Mouse (Mus musculus): Measurements from ENCODE around the gene Me1. TPM values are rescaled to one million over a fixed set of nuclear protein-coding genes. Genes with fewer than 3 reads are reported as not detected.

The Me1 gene
- 15.5 and 18.9 TPM in 2 replicates for polyA plus RNA-seq (2014; fragmentation: Nextera tagmentation; extraction: Ambion mirVana)

- WGBS, result under 1% methylated on average over 25 of the region's 46 CpGs
- no peaks in the 10 kb centered on the region for H3K9me3 ChIP-seq (replicated peaks; ENCODE audit: control insufficient read depth, low read length)
- peak within 1 kb of the TSS; percentile 96 for H3K4me2 ChIP-seq (ENCODE audit: low read depth, low read length)
- peak; percentile 85 for ATAC-seq (replicated peaks; ENCODE audit: insufficient number of reproducible peaks, low FRiP score, low TSS enrichment, low read depth)
- H3K4me3 ChIP-seq (ENCODE audit: low read depth, low read length), result peak within 1 kb of the TSS; percentile 73
- no peaks in the 10 kb centered on the region for H3K4me1 ChIP-seq (ENCODE audit: control insufficient read depth, insufficient read depth, low read length)
- H3K27ac ChIP-seq (replicated peaks; ENCODE audit: low read depth, low read length), result no peak within 1 kb of the TSS
- H3K9ac ChIP-seq (replicated peaks; ENCODE audit: low read length), result peak within 1 kb of the TSS; percentile 79
- H3K27me3 ChIP-seq (ENCODE audit: control insufficient read depth, insufficient read depth, low read length), result no peaks in the 10 kb centered on the region; the same call in 1 of the 2 replicates
- H3K36me3 ChIP-seq (replicated peaks; ENCODE audit: control insufficient read depth, insufficient read depth, low read depth, low read length), result no peaks in the 10 kb centered on the region
- DNase-seq (ENCODE audit: low spot score), result peak; percentile 66
Measured at GRCm38 (mm10) chr9:86695818-86696261, at the start of gene Me1. Me1 (minus strand) TSS chr9:86695953.

- H3K4me1 ChIP-seq (ENCODE audit: control insufficient read depth, insufficient read depth, low read length), result no peaks in the 10 kb centered on the region; the same call in 1 of the 2 replicates
- no peaks in the 10 kb centered on the region for H3K36me3 ChIP-seq (replicated peaks; ENCODE audit: control insufficient read depth, insufficient read depth, low read depth, low read length)
- H3K4me3 ChIP-seq (ENCODE audit: low read depth, low read length), result no peak overlapping the region; the same call in 1 of the 2 replicates
- H3K4me2 ChIP-seq (ENCODE audit: low read depth, low read length), result no peak overlapping the region
- DNase-seq (ENCODE audit: low spot score) (no peak), ATAC-seq (replicated peaks; ENCODE audit: insufficient number of reproducible peaks, low FRiP score, low TSS enrichment, low read depth) (no peak)
- no peak overlapping the region for H3K9ac ChIP-seq (replicated peaks; ENCODE audit: low read length)
- WGBS, result 34% methylated on average over 5 of the region's 5 CpGs
- no peak overlapping the region for H3K27ac ChIP-seq (replicated peaks; ENCODE audit: low read depth, low read length)
- H3K9me3 ChIP-seq (replicated peaks; ENCODE audit: control insufficient read depth, low read length), result no peaks in the 10 kb centered on the region
- no peaks in the 10 kb centered on the region for H3K27me3 ChIP-seq (ENCODE audit: control insufficient read depth, insufficient read depth, low read length)
Measured at GRCm38 (mm10) chr9:86744041-86744440, 48.3 kb upstream of the Me1 start.

GRCm38 (mm10) chr9:86742959-86743911, 47.5 kb upstream of the Me1 start, which contains the start of gene Prss35:
Prss35 (plus strand) TSS chr9:86743649.
- H3K9me3 ChIP-seq (replicated peaks; ENCODE audit: control insufficient read depth, low read length), result no peaks in the 10 kb centered on the region
- H3K9ac ChIP-seq (replicated peaks; ENCODE audit: low read length), result peak within 1 kb of the TSS; percentile 50
- 4% methylated on average over 19 of the region's 19 CpGs for WGBS
- ATAC-seq (replicated peaks; ENCODE audit: insufficient number of reproducible peaks, low FRiP score, low TSS enrichment, low read depth) (peak; percentile 82), DNase-seq (ENCODE audit: low spot score) (peak; percentile 74)
- H3K4me2 ChIP-seq (ENCODE audit: low read depth, low read length), result peak within 1 kb of the TSS; percentile 68
- H3K27ac ChIP-seq (replicated peaks; ENCODE audit: low read depth, low read length), result no peak within 1 kb of the TSS
- no peaks in the 10 kb centered on the region for H3K27me3 ChIP-seq (ENCODE audit: control insufficient read depth, insufficient read depth, low read length)
- no peaks in the 10 kb centered on the region for H3K36me3 ChIP-seq (replicated peaks; ENCODE audit: control insufficient read depth, insufficient read depth, low read depth, low read length)
- no peaks in the 10 kb centered on the region; the same call in 1 of the 2 replicates for H3K4me1 ChIP-seq (ENCODE audit: control insufficient read depth, insufficient read depth, low read length)
- H3K4me3 ChIP-seq (ENCODE audit: low read depth, low read length), result peak within 1 kb of the TSS; percentile 35

GRCm38 (mm10) chr9:86739971-86740370, 44.2 kb upstream of the Me1 start:
- Histone ChIP-seq H3K9me3 (replicated peaks; ENCODE audit: control insufficient read depth, low read length) (no peaks in the 10 kb centered on the region), H3K9ac (replicated peaks; ENCODE audit: low read length) (no peak overlapping the region), H3K4me1 (ENCODE audit: control insufficient read depth, insufficient read depth, low read length) (no peaks in the 10 kb centered on the region; the same call in 1 of the 2 replicates), H3K27ac (replicated peaks; ENCODE audit: low read depth, low read length) (no peak overlapping the region), H3K4me3 (ENCODE audit: low read depth, low read length) (no peak overlapping the region), H3K27me3 (ENCODE audit: control insufficient read depth, insufficient read depth, low read length) (no peaks in the 10 kb centered on the region), H3K4me2 (ENCODE audit: low read depth, low read length) (no peak overlapping the region), H3K36me3 (replicated peaks; ENCODE audit: control insufficient read depth, insufficient read depth, low read depth, low read length) (no peaks in the 10 kb centered on the region)
- no peak for DNase-seq (ENCODE audit: low spot score)
- WGBS, result 19% methylated on average over 3 of the region's 3 CpGs
- ATAC-seq (replicated peaks; ENCODE audit: insufficient number of reproducible peaks, low FRiP score, low TSS enrichment, low read depth), result no peak

- DNase-seq (ENCODE audit: low spot score), result no peak
- no peak overlapping the region for H3K27ac ChIP-seq (replicated peaks; ENCODE audit: low read depth, low read length)
- H3K4me3 ChIP-seq (ENCODE audit: low read depth, low read length), result no peak overlapping the region
- no peaks in the 10 kb centered on the region; the same call in 1 of the 2 replicates for H3K4me1 ChIP-seq (ENCODE audit: control insufficient read depth, insufficient read depth, low read length)
- no peaks in the 10 kb centered on the region for H3K9me3 ChIP-seq (replicated peaks; ENCODE audit: control insufficient read depth, low read length)
- H3K4me2 ChIP-seq (ENCODE audit: low read depth, low read length), result no peak overlapping the region
- H3K27me3 ChIP-seq (ENCODE audit: control insufficient read depth, insufficient read depth, low read length), result no peaks in the 10 kb centered on the region
- H3K36me3 ChIP-seq (replicated peaks; ENCODE audit: control insufficient read depth, insufficient read depth, low read depth, low read length), result no peaks in the 10 kb centered on the region
- no peak overlapping the region for H3K9ac ChIP-seq (replicated peaks; ENCODE audit: low read length)
- 94% methylated on average over 8 of the region's 8 CpGs for WGBS
- ATAC-seq (replicated peaks; ENCODE audit: insufficient number of reproducible peaks, low FRiP score, low TSS enrichment, low read depth), result no peak
Measured at GRCm38 (mm10) chr9:86738801-86739200, 43.0 kb upstream of the Me1 start.

- ATAC-seq (replicated peaks; ENCODE audit: insufficient number of reproducible peaks, low FRiP score, low TSS enrichment, low read depth), result no peak
- Histone ChIP-seq H3K4me1 (ENCODE audit: control insufficient read depth, insufficient read depth, low read length) (no peaks in the 10 kb centered on the region; the same call in 1 of the 2 replicates), H3K36me3 (replicated peaks; ENCODE audit: control insufficient read depth, insufficient read depth, low read depth, low read length) (no peaks in the 10 kb centered on the region), H3K27ac (replicated peaks; ENCODE audit: low read depth, low read length) (no peak overlapping the region), H3K4me2 (ENCODE audit: low read depth, low read length) (no peak overlapping the region), H3K4me3 (ENCODE audit: low read depth, low read length) (no peak overlapping the region), H3K27me3 (ENCODE audit: control insufficient read depth, insufficient read depth, low read length) (no peaks in the 10 kb centered on the region), H3K9me3 (replicated peaks; ENCODE audit: control insufficient read depth, low read length) (no peaks in the 10 kb centered on the region), H3K9ac (replicated peaks; ENCODE audit: low read length) (no peak overlapping the region)
- no peak for DNase-seq (ENCODE audit: low spot score)
- WGBS, result 88% methylated on average over 1 of the region's 1 CpGs
Measured at GRCm38 (mm10) chr9:86738067-86738466, 42.3 kb upstream of the Me1 start.

- Histone ChIP-seq H3K4me1 (ENCODE audit: control insufficient read depth, insufficient read depth, low read length) (no peaks in the 10 kb centered on the region), H3K9me3 (replicated peaks; ENCODE audit: control insufficient read depth, low read length) (no peaks in the 10 kb centered on the region), H3K36me3 (replicated peaks; ENCODE audit: control insufficient read depth, insufficient read depth, low read depth, low read length) (no peaks in the 10 kb centered on the region), H3K27me3 (ENCODE audit: control insufficient read depth, insufficient read depth, low read length) (no peaks in the 10 kb centered on the region), H3K9ac (replicated peaks; ENCODE audit: low read length) (no peak overlapping the region), H3K27ac (replicated peaks; ENCODE audit: low read depth, low read length) (no peak overlapping the region), H3K4me3 (ENCODE audit: low read depth, low read length) (no peak overlapping the region), H3K4me2 (ENCODE audit: low read depth, low read length) (no peak overlapping the region)
- ATAC-seq (replicated peaks; ENCODE audit: insufficient number of reproducible peaks, low FRiP score, low TSS enrichment, low read depth) (no peak), DNase-seq (ENCODE audit: low spot score) (peak; percentile 9)
- 78% methylated on average over 4 of the region's 4 CpGs for WGBS
Measured at GRCm38 (mm10) chr9:86736991-86737390, 41.2 kb upstream of the Me1 start.

- Histone ChIP-seq H3K36me3 (replicated peaks; ENCODE audit: control insufficient read depth, insufficient read depth, low read depth, low read length) (no peaks in the 10 kb centered on the region), H3K27me3 (ENCODE audit: control insufficient read depth, insufficient read depth, low read length) (no peaks in the 10 kb centered on the region), H3K4me2 (ENCODE audit: low read depth, low read length) (no peak overlapping the region), H3K4me1 (ENCODE audit: control insufficient read depth, insufficient read depth, low read length) (no peaks in the 10 kb centered on the region), H3K9ac (replicated peaks; ENCODE audit: low read length) (no peak overlapping the region), H3K9me3 (replicated peaks; ENCODE audit: control insufficient read depth, low read length) (no peaks in the 10 kb centered on the region), H3K27ac (replicated peaks; ENCODE audit: low read depth, low read length) (no peak overlapping the region), H3K4me3 (ENCODE audit: low read depth, low read length) (no peak overlapping the region)
- no peak for DNase-seq (ENCODE audit: low spot score)
- WGBS, result 85% methylated on average over 9 of the region's 9 CpGs
- ATAC-seq (replicated peaks; ENCODE audit: insufficient number of reproducible peaks, low FRiP score, low TSS enrichment, low read depth), result no peak
Measured at GRCm38 (mm10) chr9:86734795-86735194, 39.0 kb upstream of the Me1 start.
